ENCODE assay signal across 8 mouse cellular contexts in genomic region chr3:138143315-138144059, GRCm38 (mm10). TPM values are rescaled to one million over a fixed set of nuclear protein-coding genes. Genes with fewer than 3 reads are reported as not detected.
DNase-seq lines count a peak whose midpoint lies in the region; ATAC-seq lines count a peak whose summit lies in the region.

Gene Trmt10a (plus strand): TSS chr3:138143448.

- H3K4me2 ChIP-seq in intestine, embryonic 14.5 days (ENCODE audit: low read length) = peak within 1 kb of the TSS; percentile 79

- peak; percentile 99 for ATAC-seq in intestine, embryonic 14.5 days (replicated peaks; ENCODE audit: low FRiP score, low TSS enrichment, low read depth)

- no peaks in the 10 kb centered on the region for H3K4me1 ChIP-seq in intestine, embryonic 14.5 days (replicated peaks; ENCODE audit: control insufficient read depth, insufficient read depth, low read length)

- no peaks in the 10 kb centered on the region for H3K9me3 ChIP-seq in intestine, embryonic 14.5 days (ENCODE audit: control insufficient read depth, low read length)

- under 1% methylated on average over 70 of the region's 70 CpGs for WGBS in intestine, embryonic 14.5 days

- H3K27ac ChIP-seq in intestine, embryonic 14.5 days (ENCODE audit: low read depth) = peak within 1 kb of the TSS; percentile 100

- peak; percentile 95 to 97 for DNase-seq in adrenal gland, adult 18-20 months (ENCODE audit: low spot score in 2 of 2)
- peak; percentile 98 for DNase-seq in embryo, embryonic 11 days
- DNase-seq in gastrocnemius, postnatal 25 days = peak; percentile 97
- peak; percentile 99 for DNase-seq in intestine, embryonic 14.5 days (ENCODE audit: low spot score)
- DNase-seq in left cerebral cortex, postnatal 14 days (ENCODE audit: low spot score in 2 of 2) = peak; percentile 98
- peak; percentile 98 for DNase-seq in mesoderm, embryonic 11.5 days (ENCODE audit: low read depth, low spot score)
- DNase-seq in right cerebral cortex, postnatal 36 days (ENCODE audit: low spot score in 2 of 2) = peak; percentile 97
- peak; percentile 99 for DNase-seq in yolk sac, embryonic 10.5 days (ENCODE audit: low spot score)

- H3K27me3 ChIP-seq in intestine, embryonic 14.5 days (replicated peaks; ENCODE audit: control insufficient read depth, insufficient read depth, low read length) = no peaks in the 10 kb centered on the region

- H3K4me3 ChIP-seq in intestine, embryonic 14.5 days (ENCODE audit: low read depth, low read length) = peak within 1 kb of the TSS; percentile 70

- H3K9ac ChIP-seq in intestine, embryonic 14.5 days (ENCODE audit: low read length) = peak within 1 kb of the TSS; percentile 89

- intact Hi-C loops in left cerebral cortex, postnatal 14 days (cut with DNase I) = loop anchor here (1.0 to 5.0 kb wide), 5 partner anchors 66 to 365 kb away; partner anchors contain the start of gene Lamtor3

- H3K36me3 ChIP-seq in intestine, embryonic 14.5 days (ENCODE audit: control insufficient read depth, insufficient read depth, low read length) = no peaks in the 10 kb centered on the region

RNA-seq across cellular contexts. Expression of gene Trmt10a, which starts in this region (rescaled TPM):
- 10 to 100 TPM in 1 of 2 experiments, 1 to 10 TPM in 1; 7.6 to 10.8 TPM for total RNA-seq in adrenal gland, adult 18-20 months (2021)
- total RNA-seq in gastrocnemius, postnatal 25 days (2021) = 1 to 10 TPM; 1.5 to 1.8 TPM
- polyA plus RNA-seq in intestine, embryonic 14.5 days (2014; fragmentation: Nextera tagmentation; extraction: Ambion mirVana) = 11.8 and 13.6 TPM in 2 replicates
- total RNA-seq in left cerebral cortex, postnatal 14 days (2021) = 1 to 10 TPM; 6.5 to 7.7 TPM

Comparison
In these comparisons a context has a peak if more than half of its experiments do, and no peak if none do; other contexts are left out.
1. Peak in every context shown above with its lines: DNase-seq, ATAC-seq, H3K4me3 ChIP-seq and H3K27ac ChIP-seq.